Mouse (Mus musculus) megakaryocyte, embryonic 14.5 days (primary cell): ENCODE measurements at regions not wholly inside any gene's neighbourhood (a gene's known extent, or its start where the extent isn't known, plus 50 kb on each side); places are given as distances from the start of the nearest gene placed in this dataset.
A peak's percentile ranks its signal among the peaks of the same experiment; 100 is the strongest.

Experiments used
- H3K27me3 ChIP-seq: replicated peaks from 2 replicates; pipeline ENCODE3; 2012; ENCODE audit warnings: inconsistent platforms
- H3K36me3 ChIP-seq: replicated peaks from 2 replicates; pipeline ENCODE3; 2012; ENCODE audit warnings: low read length, inconsistent platforms, mixed read lengths
- H3K4me1 ChIP-seq: 2 replicates; pipeline ENCODE4 v1.6.1; 2012; ENCODE audit warnings: inconsistent platforms
- H3K4me3 ChIP-seq: replicated peaks from 2 replicates; pipeline ENCODE3; 2012; ENCODE audit warnings: moderate library complexity, mild to moderate bottlenecking, inconsistent platforms
- H3K9me3 ChIP-seq: 2 replicates; pipeline ENCODE4 v1.6.1; 2012; ENCODE audit warnings: inconsistent platforms
- FLI1 ChIP-seq: IDR thresholded peaks from 2 replicates; pipeline ENCODE4 v1.6.1; 2012; ENCODE audit warnings: low read length, inconsistent platforms, mixed read lengths
- GATA1 ChIP-seq: IDR thresholded peaks from 3 replicates; pipeline ENCODE4 v1.6.1; 2012; ENCODE audit warnings: mixed read lengths, low read length, inconsistent platforms, borderline replicate concordance

GRCm38 (mm10) chr14:76799741-76800140 lies 236.8 kb upstream of the Ccdc122 start:
- Histone ChIP-seq H3K36me3 (no peaks in the 10 kb centered on the region), H3K9me3 (no peaks in the 10 kb centered on the region), H3K4me3 (no peak overlapping the region), H3K27me3 (peaks cover 53% of the 10 kb centered on the region), H3K4me1 (peaks cover 11% of the 10 kb centered on the region; the same call in 1 of the 2 replicates)
- TF ChIP-seq GATA1 = no peak
- no peak for TF ChIP-seq FLI1

DNA sequence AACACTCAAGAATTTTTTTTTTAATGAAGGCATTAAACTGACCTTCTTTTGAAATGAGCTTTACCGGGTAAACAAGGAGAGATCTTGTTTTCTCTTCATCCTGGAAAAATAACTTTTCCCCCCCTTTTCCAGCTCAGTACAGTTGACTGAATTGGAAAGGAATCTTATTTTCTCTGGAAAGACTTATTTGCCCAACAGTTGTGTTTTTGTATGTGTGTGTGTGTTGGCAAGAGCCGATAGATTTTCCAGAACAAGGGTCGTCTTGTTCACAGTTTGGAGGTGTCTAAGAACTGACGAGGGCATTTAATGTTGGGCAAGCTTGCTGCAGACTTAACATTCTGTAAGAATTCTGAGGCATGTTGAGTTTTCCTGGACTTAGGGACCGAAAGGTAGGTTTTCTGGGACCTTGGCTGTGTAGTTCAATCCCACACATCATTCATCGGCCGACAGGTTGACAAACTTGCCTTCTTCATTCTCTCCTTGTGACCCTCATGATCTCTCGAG lies 237.6 kb upstream of the Ccdc122 start:
- no peak overlapping the region for H3K4me3 ChIP-seq
- H3K27me3 ChIP-seq = peaks cover 56% of the 10 kb centered on the region
- no peaks in the 10 kb centered on the region for H3K36me3 ChIP-seq
- TF ChIP-seq FLI1 = no peak
- no peak for TF ChIP-seq GATA1
- H3K9me3 ChIP-seq = no peaks in the 10 kb centered on the region
- peaks cover 11% of the 10 kb centered on the region; the same call in 1 of the 2 replicates for H3K4me1 ChIP-seq

DNA sequence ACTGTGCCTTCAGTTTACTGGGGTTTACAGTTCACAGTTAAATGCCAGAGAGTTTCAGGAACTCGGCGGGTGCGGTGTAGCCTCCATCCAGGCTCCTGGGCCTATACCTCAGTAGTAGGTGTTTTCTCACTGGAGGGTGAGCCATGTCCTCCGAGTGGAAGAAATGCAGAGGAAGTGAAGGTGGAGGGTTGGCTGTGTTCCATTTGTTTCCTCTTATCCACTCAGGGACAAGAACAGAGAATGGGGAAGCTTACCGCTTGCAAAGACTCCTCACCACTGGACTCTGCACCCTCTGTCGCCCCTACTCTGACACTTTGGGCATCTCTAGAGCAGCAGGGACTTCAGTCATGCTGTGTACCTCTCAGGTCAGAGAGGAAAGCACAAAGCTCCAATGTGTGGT lies 238.1 kb upstream of the Ccdc122 start:
- peaks cover 53% of the 10 kb centered on the region for H3K27me3 ChIP-seq
- peaks cover 11% of the 10 kb centered on the region; the same call in 1 of the 2 replicates for H3K4me1 ChIP-seq
- H3K36me3 ChIP-seq = no peaks in the 10 kb centered on the region
- no peak for TF ChIP-seq GATA1
- no peak overlapping the region for H3K4me3 ChIP-seq
- no peaks in the 10 kb centered on the region for H3K9me3 ChIP-seq

- no peak for TF ChIP-seq GATA1
- no peak for TF ChIP-seq FLI1
- H3K36me3 ChIP-seq = no peaks in the 10 kb centered on the region
- peaks cover 11% of the 10 kb centered on the region; the same call in 1 of the 2 replicates for H3K4me1 ChIP-seq
- peaks cover 56% of the 10 kb centered on the region for H3K27me3 ChIP-seq
- H3K9me3 ChIP-seq = no peaks in the 10 kb centered on the region
- H3K4me3 ChIP-seq = no peak overlapping the region
Observed at GRCm38 (mm10) chr14:76797518-76797917, 239.1 kb upstream of the Ccdc122 start.

DNA sequence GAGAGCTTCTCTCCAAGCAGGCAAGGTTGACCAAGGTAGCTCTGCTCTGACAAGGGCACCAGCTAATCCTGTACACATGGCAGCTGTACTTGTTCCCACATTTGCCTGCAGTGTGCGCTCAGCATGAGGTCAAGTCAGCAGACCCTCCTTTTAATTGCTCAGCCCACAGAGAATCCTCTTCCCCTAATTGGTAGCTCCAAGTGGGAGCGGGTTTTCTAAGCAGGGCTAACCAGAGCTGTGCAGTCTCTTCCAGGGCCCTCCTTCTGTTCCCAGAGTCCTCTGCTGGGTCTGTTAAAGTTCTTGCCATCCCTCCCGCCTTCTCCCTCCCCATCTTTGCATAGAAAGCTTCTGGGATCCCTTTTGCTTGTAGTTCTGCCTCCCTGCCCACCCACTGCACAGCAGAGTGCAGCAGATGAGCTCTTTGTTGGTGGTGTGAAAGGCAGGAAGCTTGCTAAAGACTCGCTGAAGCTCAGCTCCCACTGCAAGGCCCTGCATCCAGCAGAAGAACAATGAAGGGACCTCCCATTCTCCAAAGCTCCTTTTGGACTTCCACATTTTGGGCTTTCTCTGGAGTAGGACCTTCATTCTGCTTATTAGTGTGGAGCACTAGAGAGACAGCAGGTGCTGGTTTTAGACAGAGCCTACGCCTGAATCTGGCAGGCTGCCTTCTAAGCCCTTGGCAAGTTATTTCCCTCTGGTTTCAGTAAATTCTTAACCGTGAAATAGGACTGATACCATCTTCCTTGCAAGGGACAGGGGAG lies 235.3 kb upstream of the Serp2 start:
- no peak for TF ChIP-seq GATA1
- TF ChIP-seq FLI1 = no peak
- Histone ChIP-seq H3K27me3 (peaks cover 71% of the 10 kb centered on the region), H3K4me3 (no peak overlapping the region), H3K4me1 (peaks cover 27% of the 10 kb centered on the region), H3K36me3 (no peaks in the 10 kb centered on the region), H3K9me3 (peaks cover 2% of the 10 kb centered on the region; the same call in 1 of the 2 replicates)

GRCm38 (mm10) chr14:76789376-76789775 lies 232.7 kb upstream of the Serp2 start:
- TF ChIP-seq GATA1 (no peak), FLI1 (no peak)
- Histone ChIP-seq H3K4me1 (peaks cover 28% of the 10 kb centered on the region), H3K4me3 (no peak overlapping the region)

GRCm38 (mm10) chr14:76787601-76788000 lies 230.9 kb upstream of the Serp2 start:
- TF ChIP-seq FLI1 (no peak), GATA1 (no peak)
- Histone ChIP-seq H3K36me3 (no peaks in the 10 kb centered on the region), H3K27me3 (peaks cover 76% of the 10 kb centered on the region), H3K4me3 (peak overlapping the region; percentile 78), H3K9me3 (peaks cover 6% of the 10 kb centered on the region; the same call in 1 of the 2 replicates), H3K4me1 (peaks cover 28% of the 10 kb centered on the region)

More at GRCm38 (mm10) chr14:76789376-76789775, 232.7 kb upstream of the Serp2 start:
- peaks cover 4% of the 10 kb centered on the region; the same call in 1 of the 2 replicates for H3K9me3 ChIP-seq
- no peaks in the 10 kb centered on the region for H3K36me3 ChIP-seq
- peaks cover 69% of the 10 kb centered on the region for H3K27me3 ChIP-seq

- H3K9me3 ChIP-seq = peaks cover 6% of the 10 kb centered on the region; the same call in 1 of the 2 replicates
- TF ChIP-seq GATA1 (no peak), FLI1 (no peak)
- H3K36me3 ChIP-seq = no peaks in the 10 kb centered on the region
- H3K4me3 ChIP-seq = no peak overlapping the region
- peaks cover 28% of the 10 kb centered on the region for H3K4me1 ChIP-seq
- H3K27me3 ChIP-seq = peaks cover 68% of the 10 kb centered on the region
Observed at GRCm38 (mm10) chr14:76786214-76786613, 229.5 kb upstream of the Serp2 start.

DNA sequence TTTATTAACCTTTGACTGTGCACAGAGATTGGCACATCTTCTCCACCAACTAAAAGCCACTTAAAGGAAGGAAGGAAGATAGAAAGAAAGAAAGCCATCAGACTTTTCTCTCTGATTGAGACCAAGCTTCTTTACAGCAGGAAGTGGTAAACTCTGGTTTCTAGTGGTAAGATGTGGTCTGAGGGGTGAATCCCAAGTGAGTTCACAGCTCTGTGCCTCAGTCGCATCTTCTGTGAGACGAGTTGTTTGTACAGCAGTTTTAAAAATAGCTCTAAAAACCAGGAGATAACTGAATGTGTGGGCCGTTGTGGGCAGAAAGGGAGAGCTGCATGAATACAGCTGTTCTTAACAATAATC lies 224.8 kb upstream of the Serp2 start:
- Histone ChIP-seq H3K27me3 (peaks cover 82% of the 10 kb centered on the region), H3K4me1 (peaks cover 18% of the 10 kb centered on the region), H3K4me3 (no peak overlapping the region), H3K36me3 (no peaks in the 10 kb centered on the region), H3K9me3 (0 out of 2 replicates have a peak, but pooled peaks cover 5% of the 10 kb centered on the region)
- TF ChIP-seq GATA1 (no peak), FLI1 (no peak)
